Mouse (Mus musculus): ENCODE results near the gene Agtpbp1. TPM values are rescaled to one million over a fixed set of nuclear protein-coding genes. Genes with fewer than 3 reads are reported as not detected.

Gene Agtpbp1
- polyA plus RNA-seq, 1 experiment from 2014 or later, result 12.3 TPM

DNA sequence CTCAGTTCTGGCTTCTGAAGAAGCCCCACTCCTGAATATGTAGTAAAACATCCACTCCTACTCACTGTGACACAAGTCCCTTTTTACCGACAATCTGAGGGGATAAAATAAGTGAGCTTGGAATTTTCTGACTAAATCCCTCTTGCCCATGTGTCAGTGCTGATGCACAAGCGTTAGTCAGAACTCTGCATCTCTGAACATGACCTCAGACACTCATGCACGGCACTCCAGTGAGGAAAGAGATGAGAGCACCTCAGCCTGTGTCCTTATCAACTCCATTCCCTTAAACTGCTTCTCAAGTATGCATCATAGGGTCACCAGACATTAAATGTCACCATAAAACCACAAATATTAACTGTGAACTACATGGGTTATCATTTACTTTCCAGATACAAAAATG, 124.1 kb downstream of the Agtpbp1 start:
- no peak overlapping the region for H3K27ac ChIP-seq
- H3K36me3 ChIP-seq, result peaks cover 7% of the 10 kb centered on the region
- H3K4me3 ChIP-seq, result no peak overlapping the region
- H3K9me3 ChIP-seq, result no peaks in the 10 kb centered on the region
- no peak for DNase-seq (ENCODE audit: low spot score)
- WGBS, result 88% methylated on average over 3 of the region's 3 CpGs
- no peaks in the 10 kb centered on the region for H3K27me3 ChIP-seq (ENCODE audit: insufficient read depth, poor library complexity, severe bottlenecking)
- H3K4me1 ChIP-seq (replicated peaks), result no peaks in the 10 kb centered on the region

DNA sequence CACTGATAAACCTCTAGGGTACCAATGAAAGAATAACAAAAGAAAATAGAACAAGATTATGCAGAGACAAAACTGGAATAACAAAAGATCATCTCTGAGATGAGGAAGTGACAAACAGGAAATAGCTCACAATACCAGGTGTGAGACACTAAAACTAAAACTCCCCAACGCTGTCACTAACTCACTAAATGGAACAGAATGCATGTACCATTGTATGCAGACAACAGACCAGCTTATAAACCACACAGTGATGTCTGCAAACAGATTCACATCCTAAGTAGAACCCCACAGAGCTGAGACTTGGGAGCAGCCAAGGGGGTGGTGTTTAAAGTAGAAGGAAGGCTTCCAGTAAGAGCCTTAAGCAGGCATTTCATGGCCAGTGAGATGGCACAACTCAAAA, 128.8 kb downstream of the Agtpbp1 start:
- DNase-seq (ENCODE audit: low spot score), result no peak
- no peak overlapping the region for H3K4me3 ChIP-seq
- no peaks in the 10 kb centered on the region; the same call in 1 of the 2 replicates for H3K36me3 ChIP-seq
- WGBS, result 80% methylated on average over 1 of the region's 1 CpGs
- peaks cover 25% of the 10 kb centered on the region for H3K4me1 ChIP-seq (replicated peaks)
- no peaks in the 10 kb centered on the region for H3K9me3 ChIP-seq
- H3K27me3 ChIP-seq (ENCODE audit: insufficient read depth, poor library complexity, severe bottlenecking), result no peaks in the 10 kb centered on the region
- no peak overlapping the region for H3K27ac ChIP-seq

DNA sequence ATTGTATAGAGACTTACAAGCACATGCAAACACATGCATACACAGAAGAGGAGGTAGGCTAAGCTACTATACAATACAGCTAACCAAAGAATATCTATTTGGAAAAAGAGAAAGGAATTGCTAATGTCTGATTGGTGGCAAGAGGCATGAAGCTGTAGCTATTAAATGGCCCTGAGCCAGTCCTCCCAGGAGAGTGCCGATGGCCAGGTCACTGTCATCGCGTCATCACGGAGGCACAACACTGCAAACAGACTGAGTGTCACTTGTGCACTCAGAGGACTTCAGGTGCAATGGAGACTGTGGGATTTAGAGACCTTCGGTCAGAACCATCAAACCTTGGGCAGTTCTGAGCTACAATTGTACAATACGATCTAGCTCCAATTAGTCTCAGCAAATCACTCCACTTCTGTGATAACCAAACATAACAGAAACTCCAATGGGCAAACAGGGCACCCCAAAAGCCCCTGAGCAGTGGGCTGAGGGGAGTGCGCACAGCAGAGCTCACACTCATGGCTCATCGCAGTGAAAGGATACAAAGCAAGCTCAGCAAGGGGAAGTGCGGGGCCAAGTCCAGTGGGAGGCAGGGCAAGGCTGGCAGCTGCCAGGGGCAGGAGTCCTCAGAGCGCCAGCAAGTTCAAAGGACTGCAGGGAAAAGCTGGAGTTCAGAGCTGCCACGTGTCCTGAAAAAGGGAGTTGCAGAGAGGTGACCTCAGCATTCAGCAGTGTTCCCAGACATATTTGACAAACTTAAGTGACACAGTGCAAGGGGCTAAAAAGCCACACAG, 130.8 kb downstream of the Agtpbp1 start:
- Histone ChIP-seq H3K9me3 (no peaks in the 10 kb centered on the region), H3K27me3 (ENCODE audit: insufficient read depth, poor library complexity, severe bottlenecking) (no peaks in the 10 kb centered on the region), H3K4me3 (no peak overlapping the region), H3K36me3 (no peaks in the 10 kb centered on the region), H3K27ac (no peak overlapping the region), H3K4me1 (replicated peaks) (peaks cover 26% of the 10 kb centered on the region)
- 89% methylated on average over 11 of the region's 11 CpGs for WGBS
- DNase-seq (ENCODE audit: low spot score), result no peak

DNA sequence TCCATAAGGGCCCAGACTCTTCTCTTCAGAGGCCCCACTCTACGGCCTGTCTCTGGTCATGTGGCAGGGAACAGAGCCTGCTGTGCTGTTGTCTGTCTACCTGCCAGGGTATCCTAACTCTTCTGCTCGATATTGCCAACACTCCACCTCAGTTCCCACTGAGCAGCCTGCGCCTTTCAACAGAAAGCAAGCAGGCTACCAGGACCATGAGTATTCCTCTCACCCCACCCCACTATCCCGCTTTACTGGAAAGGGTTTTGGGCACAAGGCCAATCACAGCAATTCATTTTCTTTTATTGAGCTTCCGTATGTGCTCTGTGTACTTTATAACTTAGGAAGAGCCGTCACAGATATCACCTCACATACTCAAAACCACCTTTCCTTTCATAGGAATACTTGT, 131.4 kb downstream of the Agtpbp1 start:
- 76% methylated on average over 6 of the region's 6 CpGs for WGBS
- peaks cover 29% of the 10 kb centered on the region for H3K4me1 ChIP-seq (replicated peaks)
- DNase-seq (ENCODE audit: low spot score), result no peak
- peak overlapping the region; percentile 71 for H3K27ac ChIP-seq
- H3K9me3 ChIP-seq, result no peaks in the 10 kb centered on the region
- no peaks in the 10 kb centered on the region for H3K36me3 ChIP-seq
- H3K27me3 ChIP-seq (ENCODE audit: insufficient read depth, poor library complexity, severe bottlenecking), result no peaks in the 10 kb centered on the region
- H3K4me3 ChIP-seq, result no peak overlapping the region

DNA sequence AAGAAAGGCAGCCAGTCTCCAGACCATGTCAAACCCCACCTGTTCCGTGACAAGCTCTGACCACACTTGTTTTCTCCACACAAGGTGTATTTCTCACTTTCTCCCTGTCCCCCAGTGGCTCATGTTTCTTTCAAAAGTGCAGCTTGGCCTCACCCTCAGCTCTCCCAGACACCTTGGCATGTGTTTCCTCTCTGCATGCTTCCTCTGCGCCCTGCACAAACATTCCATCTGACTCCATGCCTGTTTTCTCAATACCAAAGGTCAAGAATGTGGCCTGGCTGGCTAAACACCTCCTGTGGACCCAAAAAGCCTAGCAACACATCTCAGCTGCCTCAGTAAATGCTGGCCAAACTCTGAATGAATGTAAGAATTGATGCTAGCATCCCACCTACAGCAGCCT, 132.0 kb downstream of the Agtpbp1 start:
- Histone ChIP-seq H3K27me3 (ENCODE audit: insufficient read depth, poor library complexity, severe bottlenecking) (no peaks in the 10 kb centered on the region), H3K27ac (peak overlapping the region; percentile 71), H3K4me1 (replicated peaks) (peaks cover 29% of the 10 kb centered on the region), H3K9me3 (no peaks in the 10 kb centered on the region), H3K36me3 (no peaks in the 10 kb centered on the region), H3K4me3 (no peak overlapping the region)
- WGBS, result 54% methylated on average over 2 of the region's 2 CpGs
- DNase-seq (ENCODE audit: low spot score), result peak; percentile 52

DNA sequence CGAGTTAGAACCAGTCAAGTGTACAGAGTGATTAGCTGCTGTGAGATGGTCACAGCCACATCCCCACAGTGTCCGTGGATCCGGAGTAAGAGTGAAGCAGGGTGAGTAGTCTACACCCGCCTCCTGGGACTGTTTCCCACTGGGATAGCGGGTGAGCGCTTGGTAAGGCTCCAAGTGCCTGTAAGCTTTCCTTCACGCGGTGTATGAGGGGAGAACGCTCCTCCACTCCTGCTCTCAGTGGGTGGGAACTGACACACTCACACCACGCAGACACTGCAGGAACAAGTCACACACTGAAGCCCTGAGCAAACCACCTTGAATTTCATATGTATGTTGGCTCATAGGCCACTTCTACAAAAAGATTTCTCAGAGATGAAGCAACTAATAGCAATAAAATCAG, 134.2 kb downstream of the Agtpbp1 start:
- Histone ChIP-seq H3K4me3 (no peak overlapping the region), H3K4me1 (replicated peaks) (peaks cover 29% of the 10 kb centered on the region), H3K27me3 (ENCODE audit: insufficient read depth, poor library complexity, severe bottlenecking) (no peaks in the 10 kb centered on the region), H3K27ac (no peak overlapping the region), H3K9me3 (no peaks in the 10 kb centered on the region), H3K36me3 (no peaks in the 10 kb centered on the region)
- 90% methylated on average over 10 of the region's 10 CpGs for WGBS
- DNase-seq (ENCODE audit: low spot score), result no peak

DNA sequence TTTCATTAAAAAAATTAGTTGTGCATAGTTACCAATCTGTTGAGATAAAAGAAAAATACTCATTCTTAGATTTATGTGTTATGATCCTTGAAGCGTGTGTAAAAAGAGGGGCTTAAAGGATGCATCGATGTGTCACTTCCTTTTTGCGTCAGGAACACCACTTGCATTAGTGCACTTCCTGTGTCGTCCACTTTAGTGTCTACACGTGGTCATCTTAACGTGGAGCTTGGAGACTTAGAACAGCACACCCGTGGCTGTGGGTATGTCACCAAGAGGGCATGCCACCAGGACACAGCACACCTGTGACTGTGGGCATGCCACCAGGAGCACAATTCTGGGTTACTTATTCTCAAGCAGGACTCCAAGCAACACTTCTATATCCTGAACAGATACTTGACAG, 137.9 kb downstream of the Agtpbp1 start:
- Histone ChIP-seq H3K4me1 (replicated peaks) (peaks cover 6% of the 10 kb centered on the region), H3K36me3 (no peaks in the 10 kb centered on the region), H3K27me3 (ENCODE audit: insufficient read depth, poor library complexity, severe bottlenecking) (no peaks in the 10 kb centered on the region), H3K4me3 (no peak overlapping the region), H3K9me3 (no peaks in the 10 kb centered on the region), H3K27ac (no peak overlapping the region)
- DNase-seq (ENCODE audit: low spot score), result no peak
- 90% methylated on average over 7 of the region's 7 CpGs for WGBS

DNA sequence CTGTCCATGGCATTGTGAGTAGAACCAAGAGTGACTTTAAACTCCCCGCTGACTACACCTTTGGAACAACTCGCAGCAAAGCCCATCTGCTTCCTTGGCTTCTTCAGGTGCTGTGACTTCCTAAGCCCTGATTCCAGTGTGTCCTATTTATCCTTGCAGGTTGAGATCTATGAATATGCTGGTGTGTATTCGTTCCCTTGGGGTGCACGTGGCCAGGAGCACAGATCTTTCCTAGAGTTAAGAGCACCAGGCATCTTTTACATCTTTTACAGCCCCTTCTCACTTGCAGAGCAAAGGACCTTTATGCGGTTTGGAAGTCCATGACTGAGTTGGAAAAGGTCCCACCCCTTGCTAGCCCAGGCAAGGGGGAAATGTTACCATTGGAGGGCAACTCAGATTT, 139.8 kb downstream of the Agtpbp1 start:
- Histone ChIP-seq H3K4me1 (replicated peaks) (peaks cover 4% of the 10 kb centered on the region; the same call in 1 of the 2 replicates), H3K4me3 (no peak overlapping the region), H3K9me3 (no peaks in the 10 kb centered on the region), H3K27ac (no peak overlapping the region), H3K27me3 (ENCODE audit: insufficient read depth, poor library complexity, severe bottlenecking) (no peaks in the 10 kb centered on the region), H3K36me3 (no peaks in the 10 kb centered on the region)
- WGBS, result 91% methylated on average over 5 of the region's 5 CpGs
- no peak for DNase-seq (ENCODE audit: low spot score)

DNA sequence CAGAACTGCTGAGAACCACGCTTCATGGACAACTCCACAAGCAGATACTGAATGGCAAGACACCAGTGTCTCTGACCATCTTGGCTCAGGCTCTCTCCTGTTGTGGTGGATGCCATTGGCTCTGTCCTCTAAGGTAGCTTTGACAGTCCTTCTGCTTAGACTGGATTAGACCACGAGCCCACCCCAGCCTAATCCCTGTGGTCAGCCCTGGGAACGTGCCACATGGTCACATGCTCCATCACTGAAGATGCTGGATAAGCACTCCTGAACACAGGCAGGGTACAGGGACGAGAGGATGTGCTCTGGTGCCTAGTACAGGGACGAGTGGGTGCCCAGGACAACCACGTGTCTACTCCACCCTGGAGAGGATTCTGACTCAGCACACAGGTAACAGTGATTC, 140.7 kb downstream of the Agtpbp1 start:
- Histone ChIP-seq H3K27ac (no peak overlapping the region), H3K9me3 (no peaks in the 10 kb centered on the region), H3K27me3 (ENCODE audit: insufficient read depth, poor library complexity, severe bottlenecking) (no peaks in the 10 kb centered on the region), H3K4me3 (no peak overlapping the region), H3K36me3 (no peaks in the 10 kb centered on the region), H3K4me1 (replicated peaks) (peaks cover 4% of the 10 kb centered on the region; the same call in 1 of the 2 replicates)
- WGBS, result 88% methylated on average over 6 of the region's 6 CpGs
- no peak for DNase-seq (ENCODE audit: low spot score)

DNA sequence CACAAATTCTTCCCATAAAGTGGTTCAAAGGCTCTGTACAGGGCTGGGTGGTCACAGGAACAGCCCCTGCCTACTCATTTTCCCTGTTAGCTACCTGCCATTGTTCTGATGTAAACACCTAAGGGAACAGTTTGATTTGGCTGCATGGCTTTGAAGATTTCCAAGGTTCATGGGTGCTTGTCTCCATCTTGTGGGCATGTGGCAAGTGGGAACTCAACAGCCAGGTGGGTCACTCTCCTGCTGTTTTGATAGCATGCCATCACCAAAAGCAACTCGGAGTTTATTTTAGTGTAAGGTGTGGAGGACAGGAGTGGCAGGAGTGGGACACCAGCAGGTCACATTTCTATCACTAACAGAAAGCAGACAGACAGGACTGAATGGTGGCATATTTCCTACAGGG, 145.3 kb downstream of the Agtpbp1 start:
- Histone ChIP-seq H3K27ac (no peak overlapping the region), H3K4me1 (replicated peaks) (no peaks in the 10 kb centered on the region), H3K36me3 (no peaks in the 10 kb centered on the region), H3K4me3 (no peak overlapping the region), H3K9me3 (no peaks in the 10 kb centered on the region), H3K27me3 (ENCODE audit: insufficient read depth, poor library complexity, severe bottlenecking) (no peaks in the 10 kb centered on the region)
- 80% methylated on average over 1 of the region's 1 CpGs for WGBS
- DNase-seq (ENCODE audit: low spot score), result no peak

DNA sequence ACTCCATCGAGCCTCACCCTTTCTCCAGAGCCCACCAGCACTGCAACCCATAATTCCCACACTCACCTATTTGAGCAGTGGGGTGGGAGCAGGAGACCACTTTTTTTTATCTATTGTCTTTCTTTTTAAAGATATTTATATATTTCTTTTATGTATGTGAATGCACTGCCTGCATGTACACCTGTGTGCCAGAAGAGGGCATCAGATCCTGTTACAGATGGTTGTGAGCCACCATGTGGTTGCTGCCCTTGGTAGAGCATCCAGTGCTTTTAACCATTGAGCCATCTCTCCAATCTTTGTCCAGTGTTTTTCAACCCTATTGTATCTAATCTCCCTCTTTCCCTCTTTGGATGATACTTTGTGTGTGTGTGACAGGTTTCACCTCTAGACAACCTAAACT, 150.5 kb downstream of the Agtpbp1 start:
- H3K4me1 ChIP-seq (replicated peaks), result peaks cover 3% of the 10 kb centered on the region
- no peaks in the 10 kb centered on the region for H3K36me3 ChIP-seq
- no peaks in the 10 kb centered on the region for H3K9me3 ChIP-seq
- H3K4me3 ChIP-seq, result no peak overlapping the region
- WGBS, result 87% methylated on average over 1 of the region's 1 CpGs
- no peaks in the 10 kb centered on the region for H3K27me3 ChIP-seq (ENCODE audit: insufficient read depth, poor library complexity, severe bottlenecking)
- no peak overlapping the region for H3K27ac ChIP-seq
- no peak for DNase-seq (ENCODE audit: low spot score)

DNA sequence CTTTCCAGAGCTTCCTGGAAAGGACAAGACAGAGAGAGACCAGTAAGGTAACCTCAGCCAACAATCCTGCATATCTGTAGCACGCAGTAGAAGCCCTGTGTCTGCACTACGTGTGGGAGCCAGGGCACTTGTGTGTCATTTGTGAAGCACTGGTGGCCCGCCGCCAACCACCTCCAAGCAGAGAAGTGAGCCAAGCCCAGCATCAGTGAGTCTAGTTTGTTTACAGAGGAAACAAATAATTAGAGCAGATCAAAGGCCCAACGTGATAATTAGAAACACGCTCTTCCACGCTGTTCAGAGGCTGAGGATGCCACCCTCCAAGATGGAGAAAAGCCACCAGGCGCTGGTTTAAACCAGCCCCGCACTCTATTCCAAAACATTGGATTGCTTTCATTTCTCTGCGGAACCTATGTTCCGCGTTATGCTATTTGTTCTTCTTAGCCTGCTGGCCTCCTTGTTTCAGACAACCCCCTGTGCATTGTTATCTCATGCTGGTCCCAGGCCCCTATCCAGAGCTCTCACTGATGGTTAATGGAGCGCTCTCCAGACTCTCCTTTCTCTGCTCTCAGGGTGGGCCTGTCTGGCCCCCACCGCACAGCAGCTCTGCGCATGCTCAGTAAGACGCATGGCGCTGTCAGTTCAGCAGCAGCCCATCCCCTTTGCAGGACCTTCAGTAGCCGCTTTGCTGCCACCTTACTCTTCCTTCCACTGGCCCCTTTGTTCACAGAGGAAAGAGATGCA, 153.7 kb downstream of the Agtpbp1 start:
- no peak overlapping the region for H3K4me3 ChIP-seq
- H3K4me1 ChIP-seq (replicated peaks), result peaks cover 3% of the 10 kb centered on the region
- peak; percentile 41 for DNase-seq (ENCODE audit: low spot score)
- no peaks in the 10 kb centered on the region for H3K36me3 ChIP-seq
- peak overlapping the region; percentile 53; the same call in 1 of the 2 replicates for H3K27ac ChIP-seq
- H3K9me3 ChIP-seq, result no peaks in the 10 kb centered on the region
- H3K27me3 ChIP-seq (ENCODE audit: insufficient read depth, poor library complexity, severe bottlenecking), result no peaks in the 10 kb centered on the region
- WGBS, result 65% methylated on average over 18 of the region's 18 CpGs

DNA sequence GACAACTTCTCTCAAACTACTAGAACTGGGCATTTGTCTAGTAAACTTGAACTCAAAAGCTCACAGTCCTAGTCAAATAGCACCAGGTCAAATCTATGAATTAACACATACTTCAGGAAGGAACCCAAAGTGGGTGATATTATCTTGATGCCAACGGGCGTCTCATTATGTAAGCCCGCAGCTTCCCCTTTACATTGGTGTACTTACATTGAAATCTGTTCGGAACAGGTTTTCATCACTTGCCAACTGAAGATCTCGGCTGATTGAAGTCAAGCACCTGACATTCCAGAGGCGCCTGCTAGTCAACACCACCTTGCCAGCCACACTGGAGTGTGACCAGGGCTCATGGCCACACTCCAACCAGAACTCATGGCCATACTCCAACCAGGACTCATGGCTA, 155.7 kb downstream of the Agtpbp1 start:
- H3K27me3 ChIP-seq (ENCODE audit: insufficient read depth, poor library complexity, severe bottlenecking), result no peaks in the 10 kb centered on the region
- peaks cover 3% of the 10 kb centered on the region for H3K4me1 ChIP-seq (replicated peaks)
- no peak overlapping the region for H3K4me3 ChIP-seq
- no peaks in the 10 kb centered on the region for H3K9me3 ChIP-seq
- WGBS, result 92% methylated on average over 6 of the region's 6 CpGs
- no peak overlapping the region for H3K27ac ChIP-seq
- no peak for DNase-seq (ENCODE audit: low spot score)
- no peaks in the 10 kb centered on the region for H3K36me3 ChIP-seq
